21 mouse cellular contexts compared by ENCODE assay signal in genomic region chr11:104628566-104628965, GRCm38 (mm10). TPM values are rescaled to one million over a fixed set of nuclear protein-coding genes. Genes with fewer than 3 reads are reported as not detected.
"Had no signal": no experiment of that assay in that cellular context is flagged by ENCODE, and none has a peak within 500 bp of the region (broad histone marks: within the 10 kb centered on the region; RNA-seq: fewer than 3 reads in every experiment).

No protein-coding gene starts in this region.

- H3K4me3 ChIP-seq: midbrain, embryonic 10.5 days; midbrain, embryonic 12.5 days; neural tube, embryonic 13.5 days; neural tube, embryonic 15.5 days had no signal

- H3K27ac ChIP-seq: midbrain, embryonic 10.5 days; midbrain, embryonic 12.5 days; neural tube, embryonic 13.5 days; neural tube, embryonic 15.5 days had no signal

- DNase-seq: lung, adult 18-20 months; lung, embryonic 14.5 days; lung, postnatal 10 days; lung, postnatal 4 days; midbrain, embryonic 14.5 days; retina, postnatal 1 day; right cerebral cortex, adult 18-20 months; right cerebral cortex, postnatal 25 days; right cerebral cortex, postnatal 4 days; spleen, adult 18-20 months; thymus, adult 18-20 months; thymus, postnatal 14 days; thymus, postnatal 36 days had no signal

RNA-seq across cellular contexts. Expression of gene Gm11639, which starts 56.9 kb away (rescaled TPM):
- total RNA-seq: megakaryocyte-erythroid progenitor cell, adult 5-6 weeks had no signal
- polyA plus RNA-seq: lung, embryonic 14.5 days; midbrain, embryonic 10.5 days; midbrain, embryonic 12.5 days; midbrain, embryonic 14.5 days; midbrain, embryonic 16.5 days; neural tube, embryonic 11.5 days; neural tube, embryonic 13.5 days; small intestine, adult 2 months had no signal
